Mouse (Mus musculus) megakaryocyte progenitor cell, adult 5-6 weeks (primary cell): ENCODE data around the gene Kcnh4. TPM values are rescaled to one million over a fixed set of nuclear protein-coding genes. Genes with fewer than 3 reads are reported as not detected.

Experiments used
- total RNA-seq, 2 experiments: library from RNA; stranded (forward) in 1 of 2; stranded (reverse) in 1 of 2; fragments of 157-497, 149-512 nt in 1 of 2; fragments of 200-1000 nt in 1 of 2; gene quantifications; 2 replicates each; pipeline versions ENCODE4 v1.2.3 to v1.2.4; 2015 to 2017

The Kcnh4 gene
- total RNA-seq, 2 experiments from 2014 or later: not detected

Other genes with a start within 250 kb of the Kcnh4 start
- 80.4 and 81.7 TPM in 2 replicates for gene Acly, start 231.9 kb downstream of the Kcnh4 start, total RNA-seq (2015)
- gene Acly, start 231.9 kb downstream of the Kcnh4 start, total RNA-seq (2017): 89.1 and 101 TPM in 2 replicates
- 0.05 TPM in 1 of 2 replicates, not detected in the other for gene Ttc25, start 214.3 kb downstream of the Kcnh4 start, total RNA-seq (2015)
- 0.04 and 0.30 TPM in 2 replicates for gene Ttc25, start 214.3 kb downstream of the Kcnh4 start, total RNA-seq (2017)
- gene Cnp, start 185.0 kb downstream of the Kcnh4 start, total RNA-seq (2015): 6.9 and 8.2 TPM in 2 replicates
- gene Cnp, start 185.0 kb downstream of the Kcnh4 start, total RNA-seq (2017): 16.2 and 21.7 TPM in 2 replicates
- 17.0 and 22.2 TPM in 2 replicates for gene Nkiras2, start 140.7 kb downstream of the Kcnh4 start, total RNA-seq (2015)
- 9.9 and 16.6 TPM in 2 replicates for gene Nkiras2, start 140.7 kb downstream of the Kcnh4 start, total RNA-seq (2017)
- gene Dnajc7, start 139.8 kb downstream of the Kcnh4 start, total RNA-seq (2015): 81.2 and 93.3 TPM in 2 replicates
- gene Dnajc7, start 139.8 kb downstream of the Kcnh4 start, total RNA-seq (2017): 102 and 136 TPM in 2 replicates
- gene Zfp385c, start 67.5 kb downstream of the Kcnh4 start, total RNA-seq (2015): not detected in 2 replicates
- gene Zfp385c, start 67.5 kb downstream of the Kcnh4 start, total RNA-seq (2017): not detected in 2 replicates
- gene Dhx58, start 55.7 kb downstream of the Kcnh4 start, total RNA-seq (2015): 10.4 and 11.1 TPM in 2 replicates
- gene Dhx58, start 55.7 kb downstream of the Kcnh4 start, total RNA-seq (2017): 11.5 and 13.6 TPM in 2 replicates
- gene Kat2a, start 47.5 kb downstream of the Kcnh4 start, total RNA-seq (2015): 31.7 and 40.1 TPM in 2 replicates
- gene Kat2a, start 47.5 kb downstream of the Kcnh4 start, total RNA-seq (2017): 28.9 and 30.4 TPM in 2 replicates
- gene Hspb9, start 46.1 kb downstream of the Kcnh4 start, total RNA-seq (2015): not detected in 2 replicates
- gene Hspb9, start 46.1 kb downstream of the Kcnh4 start, total RNA-seq (2017): 0.37 and 0.47 TPM in 2 replicates
- 129 and 135 TPM in 2 replicates for gene Rab5c, start 21.7 kb downstream of the Kcnh4 start, total RNA-seq (2015)
- 101 and 105 TPM in 2 replicates for gene Rab5c, start 21.7 kb downstream of the Kcnh4 start, total RNA-seq (2017)
- not detected in 2 replicates for gene Hcrt, start 3.0 kb upstream of the Kcnh4 start, total RNA-seq (2015)
- gene Hcrt, start 3.0 kb upstream of the Kcnh4 start, total RNA-seq (2017): not detected in 2 replicates
- gene Ghdc, start 11.0 kb upstream of the Kcnh4 start, total RNA-seq (2015): 1.8 and 3.1 TPM in 2 replicates
- gene Ghdc, start 11.0 kb upstream of the Kcnh4 start, total RNA-seq (2017): 1.4 and 1.6 TPM in 2 replicates
- 31.1 and 32.2 TPM in 2 replicates for gene Stat5b, start 90.8 kb upstream of the Kcnh4 start, total RNA-seq (2015)
- 29.4 and 37.2 TPM in 2 replicates for gene Stat5b, start 90.8 kb upstream of the Kcnh4 start, total RNA-seq (2017)
- gene Stat5a, start 99.4 kb upstream of the Kcnh4 start, total RNA-seq (2015): 25.3 and 31.0 TPM in 2 replicates
- 31.5 and 32.4 TPM in 2 replicates for gene Stat5a, start 99.4 kb upstream of the Kcnh4 start, total RNA-seq (2017)
- gene Stat3, start 179.6 kb upstream of the Kcnh4 start, total RNA-seq (2015): 38.3 and 38.6 TPM in 2 replicates
- 78.6 and 85.3 TPM in 2 replicates for gene Stat3, start 179.6 kb upstream of the Kcnh4 start, total RNA-seq (2017)
- gene Cavin1, start 210.9 kb upstream of the Kcnh4 start, total RNA-seq (2015): 0.51 and 1.7 TPM in 2 replicates
- gene Cavin1, start 210.9 kb upstream of the Kcnh4 start, total RNA-seq (2017): 1.4 and 2.5 TPM in 2 replicates
- 21.4 and 35.3 TPM in 2 replicates for gene Atp6v0a1, start 249.5 kb upstream of the Kcnh4 start, total RNA-seq (2015)
- 38.1 and 50.1 TPM in 2 replicates for gene Atp6v0a1, start 249.5 kb upstream of the Kcnh4 start, total RNA-seq (2017)